Mouse (Mus musculus) ovary, postnatal 14 days (tissue): ENCODE measurements around the gene Zbtb17.

Experiments used
- DNase-seq: peaks from one replicate; pipeline ENCODE4 v3.0.0; 2022; ENCODE audit warnings: low spot score

Zbtb17 gene

DNA sequence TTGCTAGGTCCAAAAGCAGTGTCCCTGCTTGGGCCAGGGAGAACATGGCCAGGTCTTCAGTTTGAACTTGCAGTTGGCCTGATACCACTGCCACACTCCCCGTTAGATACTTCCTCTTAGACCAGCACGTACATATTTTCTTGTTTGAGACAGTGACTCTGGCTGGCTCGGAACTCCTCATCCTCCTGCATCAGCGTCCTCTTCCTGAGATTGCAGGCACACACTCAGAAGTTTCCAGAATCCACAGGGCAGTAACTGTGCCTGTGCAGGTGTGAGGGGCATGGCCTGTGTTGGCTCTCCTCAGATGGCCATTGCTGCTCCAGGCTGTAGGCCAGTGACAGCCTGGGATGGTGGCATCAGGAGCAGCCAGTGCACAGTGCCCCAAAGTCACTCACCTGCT lies 16.0 kb downstream of the Zbtb17 start:
- no peak for DNase-seq

GRCm38 (mm10) chr4:141461088-141461487 lies 16.6 kb downstream of the Zbtb17 start:
- no peak for DNase-seq

DNA sequence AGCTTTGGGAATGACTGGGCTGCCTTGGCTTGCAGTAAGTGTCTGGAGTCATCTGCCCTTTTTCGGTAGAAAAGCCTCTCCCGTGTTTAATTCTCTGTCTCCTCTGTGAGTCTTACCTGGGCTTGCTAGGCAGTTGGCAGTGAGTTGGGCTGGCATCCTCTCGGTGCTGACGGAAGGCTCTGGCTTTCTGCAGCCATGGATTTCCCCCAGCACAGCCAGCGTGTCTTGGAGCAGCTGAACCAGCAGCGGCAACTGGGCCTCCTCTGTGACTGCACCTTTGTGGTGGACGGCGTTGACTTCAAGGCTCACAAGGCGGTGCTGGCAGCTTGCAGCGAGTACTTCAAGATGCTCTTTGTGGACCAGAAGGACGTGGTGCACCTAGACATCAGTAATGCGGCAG lies 17.1 kb downstream of the Zbtb17 start:
- DNase-seq = no peak

- no peak for DNase-seq
These were observed 19.0 kb downstream of the Zbtb17 start for GRCm38 (mm10) chr4:141463472-141463871.

DNA sequence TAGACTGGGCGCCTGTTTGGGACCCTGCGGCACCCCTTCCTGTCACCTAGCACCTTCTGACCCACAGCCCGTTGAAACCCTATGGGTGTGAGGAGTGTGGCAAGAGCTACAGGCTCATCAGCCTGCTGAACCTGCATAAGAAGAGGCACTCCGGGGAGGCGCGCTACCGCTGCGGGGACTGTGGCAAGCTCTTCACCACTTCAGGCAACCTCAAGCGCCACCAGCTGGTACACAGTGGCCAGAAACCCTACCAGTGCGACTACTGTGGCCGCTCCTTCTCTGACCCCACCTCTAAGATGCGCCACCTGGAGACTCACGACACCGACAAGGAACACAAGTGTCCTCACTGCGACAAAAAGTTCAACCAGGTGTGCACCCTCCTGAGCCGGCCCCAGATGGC lies 20.3 kb downstream of the Zbtb17 start:
- DNase-seq = no peak

DNA sequence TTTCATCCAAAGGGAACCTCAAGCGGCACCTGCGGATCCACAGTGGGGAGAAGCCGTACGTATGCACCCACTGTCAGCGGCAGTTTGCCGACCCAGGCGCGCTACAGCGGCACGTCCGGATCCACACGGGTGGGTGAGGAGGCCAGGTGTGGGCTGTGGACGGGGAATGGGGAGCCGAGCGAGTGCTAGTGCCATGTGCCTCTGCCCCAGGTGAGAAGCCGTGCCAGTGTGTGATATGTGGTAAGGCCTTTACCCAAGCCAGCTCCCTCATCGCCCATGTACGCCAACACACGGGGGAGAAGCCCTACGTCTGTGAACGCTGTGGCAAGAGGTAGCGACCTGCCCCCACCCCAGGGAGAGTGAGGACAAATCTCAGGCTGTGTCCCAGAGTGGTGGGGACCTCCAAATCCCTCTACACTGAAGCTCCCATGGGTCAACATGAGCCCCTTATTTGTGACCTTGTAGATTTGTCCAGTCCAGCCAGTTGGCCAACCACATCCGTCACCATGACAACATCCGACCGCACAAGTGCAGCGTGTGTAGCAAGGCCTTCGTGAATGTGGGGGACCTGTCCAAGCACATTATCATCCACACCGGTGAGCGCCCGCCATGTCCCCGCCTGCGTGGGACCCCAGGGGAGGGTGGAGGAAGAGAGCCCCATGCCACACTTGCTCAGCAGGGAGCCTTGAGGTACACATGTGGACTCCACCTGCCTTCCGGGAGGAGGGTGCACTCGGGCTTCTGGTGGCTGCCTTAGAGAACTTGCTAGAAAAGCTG lies 21.2 kb downstream of the Zbtb17 start:
- no peak for DNase-seq

GRCm38 (mm10) chr4:141466289-141466795 lies 21.9 kb downstream of the Zbtb17 start:
- no peak for DNase-seq

- no peak for DNase-seq
These were observed 22.6 kb downstream of the Zbtb17 start for GRCm38 (mm10) chr4:141466844-141467580.

GRCm38 (mm10) chr4:141467581-141467927 lies 23.1 kb downstream of the Zbtb17 start:
- DNase-seq = no peak

DNA sequence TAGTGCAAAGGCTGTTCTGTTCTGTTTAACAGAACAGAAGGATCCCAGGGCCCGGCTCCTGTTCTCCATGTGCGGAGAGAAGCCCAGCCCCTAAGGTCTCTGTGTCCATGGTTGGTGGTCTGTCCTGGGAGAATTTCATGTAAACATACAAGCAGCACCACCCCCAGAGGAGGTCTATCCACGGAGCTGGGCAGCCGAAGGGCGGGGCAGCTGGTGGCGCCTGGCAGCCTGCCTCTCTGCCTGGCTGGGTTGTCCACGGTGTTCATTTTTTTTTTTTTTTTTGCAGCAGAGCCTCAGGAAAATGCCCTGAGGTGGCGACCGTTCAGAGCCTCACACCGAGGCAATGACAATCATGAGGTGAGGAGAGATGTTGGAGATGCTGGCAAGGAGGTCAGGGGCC lies 24.1 kb downstream of the Zbtb17 start:
- DNase-seq = no peak

DNA sequence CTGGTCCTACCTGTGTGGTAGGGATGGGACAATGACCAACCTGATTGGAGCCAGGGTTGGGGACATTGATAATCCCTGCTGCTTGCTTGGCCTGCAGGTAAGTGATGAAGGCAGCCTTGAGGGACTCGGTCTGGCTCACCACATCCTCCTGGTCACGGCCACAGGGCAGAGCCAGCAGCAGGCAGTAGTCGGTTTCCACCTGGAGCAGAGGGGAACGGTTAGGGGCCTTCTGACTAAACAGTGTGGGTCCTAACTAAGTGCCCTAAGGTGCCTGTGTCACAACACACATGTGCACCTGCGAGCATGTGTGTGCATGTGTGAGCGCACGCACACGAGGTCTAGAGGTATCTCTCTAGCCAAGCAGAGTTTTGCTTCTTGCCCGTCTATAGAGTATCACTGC lies 24.9 kb downstream of the Zbtb17 start:
- no peak for DNase-seq

DNA sequence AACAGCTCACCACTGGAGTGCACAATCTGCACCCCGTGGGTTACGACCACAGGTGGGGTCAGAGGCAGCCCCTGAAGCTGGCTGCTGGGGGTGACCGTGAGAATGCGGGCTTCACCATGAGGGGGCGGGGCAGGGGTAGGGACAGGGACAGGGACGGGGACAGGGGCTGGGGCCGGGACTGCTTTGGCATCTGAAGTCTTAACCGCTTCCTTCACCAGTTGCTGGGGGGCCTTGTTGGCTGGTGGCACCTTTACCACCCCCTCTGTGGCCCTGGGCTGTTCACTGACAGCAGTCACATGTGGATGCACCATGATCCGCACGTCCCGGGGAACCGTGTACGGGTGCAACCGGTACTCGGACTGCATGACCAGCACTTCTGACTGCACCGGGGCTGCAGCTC lies 27.0 kb downstream of the Zbtb17 start:
- DNase-seq = no peak

DNA sequence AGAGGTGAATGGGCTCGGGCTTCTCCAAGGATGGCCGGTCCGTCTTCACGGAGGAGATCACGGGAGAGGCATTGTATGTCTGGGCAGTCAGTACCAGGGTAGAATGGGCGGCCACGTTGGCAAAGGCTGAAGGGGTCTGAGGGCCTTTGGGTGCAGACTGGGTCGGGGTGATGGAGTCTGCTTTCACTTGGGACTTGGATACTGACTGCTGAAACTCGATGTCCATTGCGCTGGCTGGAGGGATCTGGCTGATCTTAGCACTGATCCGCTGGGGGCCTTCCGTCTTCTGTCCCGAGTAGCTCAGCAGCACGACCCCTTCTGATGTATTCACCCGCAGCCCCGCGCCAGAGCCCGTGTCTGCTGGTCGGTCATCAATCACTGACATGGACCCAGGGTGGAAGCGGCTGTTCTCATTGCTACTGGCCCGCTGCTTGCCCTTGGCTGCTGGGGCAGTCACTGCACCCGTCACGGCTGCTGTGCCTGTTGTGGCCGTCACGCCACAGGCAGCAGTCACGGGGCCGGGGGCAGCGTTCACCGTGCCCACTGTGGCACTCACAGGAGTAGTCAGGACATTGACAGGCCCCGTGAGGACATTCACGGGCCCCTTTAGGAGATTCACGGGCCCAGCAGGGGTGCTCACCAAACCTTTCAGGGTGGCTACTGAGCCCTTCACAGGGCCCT lies 28.3 kb downstream of the Zbtb17 start:
- DNase-seq = no peak

- DNase-seq = no peak
These were observed 30.0 kb downstream of the Zbtb17 start for GRCm38 (mm10) chr4:141474431-141474830.

DNA sequence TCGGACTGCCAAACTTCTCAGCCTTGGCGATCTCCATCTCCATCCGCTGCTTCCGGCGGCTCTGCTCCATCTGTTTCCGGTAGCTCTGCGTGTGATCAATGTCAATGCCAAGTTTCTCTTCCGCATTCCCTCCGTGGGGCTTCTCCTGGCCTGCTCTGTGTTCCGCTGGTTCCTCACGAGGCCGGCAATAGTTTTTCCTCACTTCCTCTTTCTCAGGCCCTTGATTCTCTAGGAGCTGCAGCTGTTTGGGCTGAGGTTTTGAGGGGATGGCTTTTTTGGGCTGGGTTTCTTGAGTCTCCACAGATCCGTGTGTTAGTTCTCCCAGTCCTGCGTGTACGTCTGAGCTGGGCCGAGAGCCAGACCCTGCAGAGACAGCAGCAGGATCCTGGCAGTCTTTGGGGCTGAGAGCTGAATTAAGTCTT lies 33.2 kb downstream of the Zbtb17 start:
- DNase-seq = no peak

- no peak for DNase-seq
These were observed 33.8 kb downstream of the Zbtb17 start for GRCm38 (mm10) chr4:141478225-141478624.

GRCm38 (mm10) chr4:141478794-141479193 lies 34.3 kb downstream of the Zbtb17 start:
- DNase-seq = no peak

GRCm38 (mm10) chr4:141479411-141479810 lies 35.0 kb downstream of the Zbtb17 start:
- DNase-seq = no peak

DNA sequence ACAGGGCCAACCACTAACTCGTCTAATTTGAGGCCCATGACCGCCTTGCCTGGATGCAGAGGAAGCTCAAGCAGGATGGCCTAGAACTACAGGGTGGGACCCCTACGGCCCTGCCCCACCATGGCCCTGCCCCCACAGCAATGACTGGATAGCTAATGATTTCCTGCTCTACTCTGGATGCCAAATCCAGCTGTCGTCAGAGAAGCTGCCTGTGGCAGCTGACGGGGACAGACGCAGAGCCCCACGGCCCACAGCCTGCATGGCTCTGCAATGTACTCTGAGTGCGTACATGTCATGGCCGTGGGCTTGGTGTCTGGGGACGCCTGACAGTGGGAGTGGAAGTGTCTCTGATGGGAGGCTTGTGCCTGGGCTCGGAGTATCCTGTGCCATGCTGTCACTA lies 39.6 kb downstream of the Zbtb17 start:
- no peak for DNase-seq

- DNase-seq = no peak
These were observed 43.1 kb downstream of the Zbtb17 start for GRCm38 (mm10) chr4:141487581-141487980.

GRCm38 (mm10) chr4:141488670-141489069 lies 44.2 kb downstream of the Zbtb17 start:
- DNase-seq = no peak

DNA sequence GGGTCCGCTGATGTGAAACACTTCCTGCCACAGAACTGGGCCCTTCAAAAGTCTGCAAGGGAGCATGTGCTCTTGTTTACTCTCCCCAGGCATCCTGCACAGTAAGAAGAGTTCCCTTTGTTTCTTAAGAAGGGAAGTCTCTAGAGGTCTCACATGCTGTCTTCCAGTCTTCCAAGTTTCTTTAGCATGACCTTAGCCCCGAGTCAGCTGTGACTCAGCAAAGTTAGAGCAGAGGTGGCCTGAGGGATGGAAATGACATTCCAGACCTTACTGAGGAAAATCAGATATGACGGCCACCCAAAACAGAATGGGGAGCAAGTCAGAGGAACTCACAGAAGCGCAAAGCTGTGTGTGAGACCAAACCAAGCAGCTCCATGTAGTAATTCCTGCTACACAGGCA lies 56.2 kb downstream of the Zbtb17 start:
- no peak for DNase-seq

- no peak for DNase-seq
These were observed 56.6 kb downstream of the Zbtb17 start for GRCm38 (mm10) chr4:141501058-141501457.
